Mouse (Mus musculus) neural tube, embryonic 14.5 days (tissue): ENCODE results near the gene Hoxc5. TPM values are rescaled to one million over a fixed set of nuclear protein-coding genes. Genes with fewer than 3 reads are reported as not detected.

Source experiments
- ATAC-seq: fragments of 200-750 bp; cut with Nextera tagmentation; 2 replicates; pipeline ENCODE4 v1.8.0; 2017; ENCODE audit warnings: low read depth, mild to moderate bottlenecking, moderate TSS enrichment, moderate library complexity
- H3K27ac ChIP-seq: fragments of 300-500 bp; sonication (generic); 2 replicates; pipeline ENCODE4 v1.5.1; 2014; ENCODE audit warnings: low read depth, mild to moderate bottlenecking, control low read depth, low read length, moderate library complexity, mixed read lengths
- H3K27me3 ChIP-seq: fragments of 300-500 bp; sonication (generic); 2 replicates; pipeline ENCODE4 v1.6.1; 2014; ENCODE audit warnings: low read length; ENCODE audit not compliant: control insufficient read depth, insufficient read depth
- H3K36me3 ChIP-seq: fragments of 300-500 bp; sonication (generic); 2 replicates; pipeline ENCODE4 v1.6.1; 2014; ENCODE audit warnings: low read length, mixed read lengths; ENCODE audit not compliant: control insufficient read depth, insufficient read depth
- H3K4me1 ChIP-seq: fragments of 300-500 bp; sonication (generic); 2 replicates; pipeline ENCODE4 v1.6.1; 2014; ENCODE audit warnings: low read length; ENCODE audit not compliant: control insufficient read depth, insufficient read depth
- H3K4me2 ChIP-seq: fragments of 300-500 bp; sonication (generic); 2 replicates; pipeline ENCODE4 v1.6.1; 2014; ENCODE audit warnings: mild to moderate bottlenecking, low read depth, low read length, control low read depth
- H3K4me3 ChIP-seq: fragments of 300-500 bp; sonication (generic); 2 replicates; pipeline ENCODE4 v1.5.1; 2014; ENCODE audit warnings: low read depth, low read length, control low read depth, mixed read lengths
- H3K9ac ChIP-seq: fragments of 300-500 bp; sonication (generic); replicated peaks from 2 replicates; pipeline ENCODE4 v1.6.1; 2014; ENCODE audit warnings: low read depth, mild to moderate bottlenecking, control low read depth, low read length, mixed read lengths
- H3K9me3 ChIP-seq: fragments of 300-500 bp; sonication (generic); 2 replicates; pipeline ENCODE4 v1.6.1; 2016; ENCODE audit warnings: low read length; ENCODE audit not compliant: control insufficient read depth
- WGBS: fragments of 180-500 bp; shearing (Covaris S2); extraction: QIAGEN DNeasy Blood & Tissue Kit; methylation state at CpG from one replicate; pipeline ENCODE4 v1.1.7; 2014; 5-methylcytosine and 5-hydroxymethylcytosine counted together
- polyA plus RNA-seq: library from polyadenylated mRNA; unstranded; fragments of >200 nt; fragmentation: Nextera tagmentation; extraction: Ambion mirVana; gene quantifications from 2 replicates; pipeline ENCODE4 v1.2.1, GENCODE M21; 2014

Hoxc5 gene
- polyA plus RNA-seq, 1 experiment from 2014 or later = 3.6 TPM

- no peaks in the 10 kb centered on the region for H3K9me3 ChIP-seq
- no peaks in the 10 kb centered on the region for H3K4me1 ChIP-seq
- peak overlapping the region; percentile 37 for H3K9ac ChIP-seq
- peak overlapping the region; percentile 56; the same call in 1 of the 2 replicates for H3K27ac ChIP-seq
- H3K4me2 ChIP-seq = peak overlapping the region; percentile 94
- H3K4me3 ChIP-seq = peak overlapping the region; percentile 87
- no peaks in the 10 kb centered on the region for H3K36me3 ChIP-seq
- WGBS = 3% methylated on average over 28 of the region's 28 CpGs
- peaks cover 26% of the 10 kb centered on the region for H3K27me3 ChIP-seq
- no peak for ATAC-seq
Measured at GRCm38 (mm10) chr15:102963671-102964640, 3.3 kb upstream of the Hoxc5 start.

- H3K4me2 ChIP-seq = peak overlapping the region; percentile 94
- H3K4me3 ChIP-seq = peak overlapping the region; percentile 87
- H3K9ac ChIP-seq = peak overlapping the region; percentile 37
- H3K4me1 ChIP-seq = 0 out of 2 replicates have a peak, but pooled peaks cover 3% of the 10 kb centered on the region
- no peak for ATAC-seq
- peak overlapping the region; percentile 56 for H3K27ac ChIP-seq
- WGBS = 9% methylated on average over 26 of the region's 26 CpGs
- H3K36me3 ChIP-seq = no peaks in the 10 kb centered on the region
- peaks cover 25% of the 10 kb centered on the region for H3K27me3 ChIP-seq
- H3K9me3 ChIP-seq = no peaks in the 10 kb centered on the region
Measured at GRCm38 (mm10) chr15:102965003-102965891, 2.0 kb upstream of the Hoxc5 start.

- H3K9me3 ChIP-seq = no peaks in the 10 kb centered on the region
- H3K9ac ChIP-seq = peak overlapping the region; percentile 82
- H3K27me3 ChIP-seq = peaks cover 19% of the 10 kb centered on the region
- WGBS = 4% methylated on average over 29 of the region's 30 CpGs
- peak overlapping the region; percentile 87 for H3K4me3 ChIP-seq
- peak; percentile 85 for ATAC-seq
- peak overlapping the region; percentile 81 for H3K27ac ChIP-seq
- no peaks in the 10 kb centered on the region for H3K36me3 ChIP-seq
- 0 out of 2 replicates have a peak, but pooled peaks cover 6% of the 10 kb centered on the region for H3K4me1 ChIP-seq
- H3K4me2 ChIP-seq = peak overlapping the region; percentile 94
Measured at GRCm38 (mm10) chr15:102965892-102966775, 1.1 kb upstream of the Hoxc5 start.

GRCm38 (mm10) chr15:102966776-102967311, 399 bp upstream of the Hoxc5 start, which contains the start of gene Hoxc10:
Gene Hoxc10, plus strand, starts transcription at chr15:102966796.
- Histone ChIP-seq H3K9ac (peak within 1 kb of the TSS; percentile 82), H3K27me3 (peaks cover 13% of the 10 kb centered on the region), H3K9me3 (no peaks in the 10 kb centered on the region), H3K4me2 (peak within 1 kb of the TSS; percentile 94), H3K27ac (peak within 1 kb of the TSS; percentile 81), H3K4me1 (0 out of 2 replicates have a peak, but pooled peaks cover 6% of the 10 kb centered on the region), H3K36me3 (no peaks in the 10 kb centered on the region), H3K4me3 (peak within 1 kb of the TSS; percentile 87)
- ATAC-seq = peak; percentile 50
- WGBS = 1% methylated on average over 27 of the region's 27 CpGs

GRCm38 (mm10) chr15:102967511-102968397, 511 bp downstream of the Hoxc5 start:
- Histone ChIP-seq H3K36me3 (no peaks in the 10 kb centered on the region), H3K4me3 (peak overlapping the region; percentile 87), H3K4me1 (peaks cover 9% of the 10 kb centered on the region; the same call in 1 of the 2 replicates), H3K9ac (peak overlapping the region; percentile 82), H3K9me3 (no peaks in the 10 kb centered on the region), H3K4me2 (peak overlapping the region; percentile 94), H3K27ac (peak overlapping the region; percentile 81), H3K27me3 (peaks cover 13% of the 10 kb centered on the region)
- 0 out of 2 replicates have a peak, but pooled peaks have one; percentile 13 for ATAC-seq
- 3% methylated on average over 34 of the region's 34 CpGs for WGBS

- Histone ChIP-seq H3K4me2 (peak overlapping the region; percentile 94), H3K9ac (peak overlapping the region; percentile 82), H3K27ac (peak overlapping the region; percentile 48; the same call in 1 of the 2 replicates), H3K4me1 (peaks cover 9% of the 10 kb centered on the region; the same call in 1 of the 2 replicates), H3K27me3 (peaks cover 9% of the 10 kb centered on the region), H3K36me3 (no peaks in the 10 kb centered on the region), H3K9me3 (no peaks in the 10 kb centered on the region), H3K4me3 (peak overlapping the region; percentile 87)
- ATAC-seq = no peak
- WGBS = 22% methylated on average over 1 of the region's 1 CpGs
Measured at GRCm38 (mm10) chr15:102969296-102969695, 2.1 kb downstream of the Hoxc5 start.

GRCm38 (mm10) chr15:102970740-102971139, 3.5 kb downstream of the Hoxc5 start:
- H3K4me3 ChIP-seq = peak overlapping the region; percentile 87
- peaks cover 9% of the 10 kb centered on the region; the same call in 1 of the 2 replicates for H3K4me1 ChIP-seq
- H3K36me3 ChIP-seq = no peaks in the 10 kb centered on the region
- peak overlapping the region; percentile 100 for H3K9ac ChIP-seq
- peaks cover 7% of the 10 kb centered on the region; the same call in 1 of the 2 replicates for H3K27me3 ChIP-seq
- no peak for ATAC-seq
- no peaks in the 10 kb centered on the region for H3K9me3 ChIP-seq
- WGBS = under 1% methylated on average over 12 of the region's 12 CpGs
- peak overlapping the region; percentile 99 for H3K27ac ChIP-seq
- H3K4me2 ChIP-seq = peak overlapping the region; percentile 94
